Mouse (Mus musculus) lung, postnatal 0 days (tissue): ENCODE measurements at regions not wholly inside any gene's neighbourhood (a gene's known extent, or its start where the extent isn't known, plus 50 kb on each side); places are given as distances from the start of the nearest gene placed in this dataset.

ENCODE experiments used
- ATAC-seq: fragments of 200-750 bp; cut with Nextera tagmentation; 2 replicates; pipeline ENCODE4 v1.8.0; 2017; ENCODE audit warnings: moderate library complexity
- DNase-seq: peaks from one replicate; pipeline ENCODE4 v3.0.0-alpha.2; 2016; ENCODE audit warnings: low spot score
- H3K27ac ChIP-seq: fragments of 300-500 bp; sonication (generic); 2 replicates; pipeline ENCODE4 v1.5.1; 2014; ENCODE audit warnings: antibody characterized with exemption, mild to moderate bottlenecking, low read length, mixed read lengths
- H3K27me3 ChIP-seq: fragments of 300-500 bp; sonication (generic); replicated peaks from 2 replicates; pipeline ENCODE4 v1.6.1; 2014; ENCODE audit warnings: low read length, mixed read lengths; ENCODE audit not compliant: insufficient read depth
- H3K36me3 ChIP-seq: fragments of 300-500 bp; sonication (generic); 2 replicates; pipeline ENCODE4 v1.6.1; 2014; ENCODE audit warnings: low read length, mixed read lengths; ENCODE audit not compliant: insufficient read depth
- H3K4me1 ChIP-seq: fragments of 300-500 bp; sonication (generic); 2 replicates; pipeline ENCODE4 v1.6.1; 2014; ENCODE audit warnings: antibody characterized with exemption, low read depth, low read length, mixed read lengths; ENCODE audit not compliant: insufficient read depth
- H3K4me2 ChIP-seq: fragments of 300-500 bp; sonication (generic); replicated peaks from 2 replicates; pipeline ENCODE4 v1.6.1; 2014; ENCODE audit warnings: low read depth, mild to moderate bottlenecking, low read length, moderate library complexity, mixed read lengths
- H3K4me3 ChIP-seq: fragments of 300-500 bp; sonication (generic); 2 replicates; pipeline ENCODE4 v1.5.1; 2014; ENCODE audit warnings: low read depth, low read length
- H3K9ac ChIP-seq: fragments of 300-500 bp; sonication (generic); replicated peaks from 2 replicates; pipeline ENCODE4 v1.6.1; 2014; ENCODE audit warnings: low read depth, mild to moderate bottlenecking
- H3K9me3 ChIP-seq: fragments of 300-500 bp; sonication (generic); 2 replicates; pipeline ENCODE4 v1.6.1; 2016; ENCODE audit warnings: low read length, mixed read lengths
- CTCF ChIP-seq: IDR thresholded peaks from 2 replicates; pipeline ENCODE4 v1.5.1; 2016; ENCODE audit warnings: antibody characterized with exemption, mild to moderate bottlenecking
- EP300 ChIP-seq: IDR thresholded peaks from 2 replicates; pipeline ENCODE4 v1.6.1; 2016; ENCODE audit warnings: antibody characterized with exemption, mild to moderate bottlenecking, control low read depth
- WGBS: fragments of 180-500 bp; shearing (Covaris S2); extraction: QIAGEN DNeasy Blood & Tissue Kit; methylation state at CpG from one replicate; pipeline ENCODE4 v1.1.7; 2014; 5-methylcytosine and 5-hydroxymethylcytosine counted together

- TF ChIP-seq EP300 (no peak), CTCF (no peak)
- Histone ChIP-seq H3K9me3 (no peaks in the 10 kb centered on the region), H3K9ac (no peak overlapping the region), H3K4me2 (no peak overlapping the region), H3K27me3 (no peaks in the 10 kb centered on the region), H3K27ac (no peak overlapping the region), H3K4me1 (no peaks in the 10 kb centered on the region), H3K4me3 (no peak overlapping the region), H3K36me3 (no peaks in the 10 kb centered on the region)
- no peak for DNase-seq
- WGBS: 64% methylated on average over 8 of the region's 8 CpGs
- ATAC-seq: no peak
These were observed 118.8 kb downstream of the Bach1 start for GRCm38 (mm10) chr16:87817590-87817989.

GRCm38 (mm10) chr16:87834296-87834695 is 135.6 kb downstream of the Bach1 start:
- DNase-seq: no peak
- TF ChIP-seq CTCF (no peak), EP300 (no peak)
- H3K36me3 ChIP-seq: no peaks in the 10 kb centered on the region
- H3K9me3 ChIP-seq: no peaks in the 10 kb centered on the region
- ATAC-seq: no peak
- no peak overlapping the region for H3K4me2 ChIP-seq
- WGBS: 62% methylated on average over 7 of the region's 7 CpGs
- H3K27ac ChIP-seq: no peak overlapping the region
- no peaks in the 10 kb centered on the region for H3K27me3 ChIP-seq
- no peak overlapping the region for H3K4me3 ChIP-seq
- no peak overlapping the region for H3K9ac ChIP-seq
- H3K4me1 ChIP-seq: no peaks in the 10 kb centered on the region

- Histone ChIP-seq H3K4me2 (0 out of 2 replicates have a peak overlapping the region, but pooled peaks have one; percentile 27), H3K27ac (no peak overlapping the region), H3K9ac (no peak overlapping the region), H3K4me3 (no peak overlapping the region), H3K9me3 (no peaks in the 10 kb centered on the region), H3K4me1 (no peaks in the 10 kb centered on the region), H3K36me3 (no peaks in the 10 kb centered on the region), H3K27me3 (no peaks in the 10 kb centered on the region)
- DNase-seq (peak; percentile 71), ATAC-seq (peak; percentile 49)
- no peak for TF ChIP-seq EP300
- peak; percentile 90 for TF ChIP-seq CTCF
- 6% methylated on average over 16 of the region's 16 CpGs for WGBS
These were observed 142.3 kb downstream of the Bach1 start for GRCm38 (mm10) chr16:87840949-87841546.
